Mouse (Mus musculus): ENCODE data around the gene Klc4. TPM values are rescaled to one million over a fixed set of nuclear protein-coding genes. Genes with fewer than 3 reads are reported as not detected.

Gene Klc4
- polyA plus RNA-seq, 1 experiment, result 7.8 TPM

- no peak overlapping the region for H3ac ChIP-seq (ENCODE audit: control insufficient read depth, insufficient read length, low read depth)
- H3K79me2 ChIP-seq (ENCODE audit: control insufficient read depth, insufficient read depth), result no peaks in the 10 kb centered on the region
- TF ChIP-seq FOSL1 (IDR thresholded peaks at IDR 0.05; ENCODE audit: insufficient read depth, low read length, poor library complexity, severe bottlenecking) (no peak), MAX (IDR thresholded peaks at IDR 0.05) (no peak), MYOG (IDR thresholded peaks at IDR 0.05; ENCODE audit: control insufficient read depth, extremely low read depth, insufficient read length) (no peak), CTCF (IDR thresholded peaks at IDR 0.05; ENCODE audit: control insufficient read depth, insufficient read depth, insufficient read length) (no peak)
- H3K36me3 ChIP-seq (ENCODE audit: control insufficient read depth, insufficient read depth), result no peaks in the 10 kb centered on the region
- no peak overlapping the region for H3K4me3 ChIP-seq (ENCODE audit: insufficient read depth, poor library complexity, severe bottlenecking)
- H3K79me3 ChIP-seq (ENCODE audit: low read depth), result no peaks in the 10 kb centered on the region
- no peaks in the 10 kb centered on the region for H3K27me3 ChIP-seq (ENCODE audit: control insufficient read depth, insufficient read depth, insufficient read length)
Observed at GRCm38 (mm10) chr17:46618394-46618768, 27.4 kb downstream of the Klc4 start.

- no peaks in the 10 kb centered on the region for H3K79me2 ChIP-seq (ENCODE audit: control insufficient read depth, insufficient read depth)
- no peak overlapping the region for H3K4me3 ChIP-seq (ENCODE audit: insufficient read depth, poor library complexity, severe bottlenecking)
- H3K79me3 ChIP-seq (ENCODE audit: low read depth), result no peaks in the 10 kb centered on the region
- H3ac ChIP-seq (ENCODE audit: control insufficient read depth, insufficient read length, low read depth), result no peak overlapping the region
- TF ChIP-seq FOSL1 (IDR thresholded peaks at IDR 0.05; ENCODE audit: insufficient read depth, low read length, poor library complexity, severe bottlenecking), result no peak
- no peaks in the 10 kb centered on the region for H3K36me3 ChIP-seq (ENCODE audit: control insufficient read depth, insufficient read depth)
- no peaks in the 10 kb centered on the region for H3K27me3 ChIP-seq (ENCODE audit: control insufficient read depth, insufficient read depth, insufficient read length)
Observed at GRCm38 (mm10) chr17:46617799-46618198, 28.0 kb downstream of the Klc4 start.

- H3K36me3 ChIP-seq (ENCODE audit: control insufficient read depth, insufficient read depth), result no peaks in the 10 kb centered on the region
- no peaks in the 10 kb centered on the region for H3K79me3 ChIP-seq (ENCODE audit: low read depth)
- H3K79me2 ChIP-seq (ENCODE audit: control insufficient read depth, insufficient read depth), result no peaks in the 10 kb centered on the region
- H3ac ChIP-seq (ENCODE audit: control insufficient read depth, insufficient read length, low read depth), result no peak overlapping the region
- H3K27me3 ChIP-seq (ENCODE audit: control insufficient read depth, insufficient read depth, insufficient read length), result no peaks in the 10 kb centered on the region
- no peak for TF ChIP-seq MYOD1 (IDR thresholded peaks at IDR 0.05; ENCODE audit: control insufficient read depth, insufficient read length, low read depth)
- no peak for TF ChIP-seq USF1 (IDR thresholded peaks at IDR 0.05; ENCODE audit: low read depth)
- TF ChIP-seq CEBPB (IDR thresholded peaks at IDR 0.05; ENCODE audit: low read depth), result no peak
- no peak for TF ChIP-seq MAX (IDR thresholded peaks at IDR 0.05)
- TF ChIP-seq MYOG (IDR thresholded peaks at IDR 0.05; ENCODE audit: control insufficient read depth, extremely low read depth, insufficient read length), result no peak
- no peak overlapping the region for H3K4me3 ChIP-seq (ENCODE audit: insufficient read depth, poor library complexity, severe bottlenecking)
Observed at GRCm38 (mm10) chr17:46613229-46613628, 32.6 kb downstream of the Klc4 start.

- H3K36me3 ChIP-seq (ENCODE audit: control insufficient read depth, insufficient read depth), result no peaks in the 10 kb centered on the region
- H3K4me3 ChIP-seq (ENCODE audit: insufficient read depth, poor library complexity, severe bottlenecking), result no peak overlapping the region
- H3K79me3 ChIP-seq (ENCODE audit: low read depth), result no peaks in the 10 kb centered on the region
- H3K79me2 ChIP-seq (ENCODE audit: control insufficient read depth, insufficient read depth), result no peaks in the 10 kb centered on the region
- no peak overlapping the region for H3ac ChIP-seq (ENCODE audit: control insufficient read depth, insufficient read length, low read depth)
- H3K27me3 ChIP-seq (ENCODE audit: control insufficient read depth, insufficient read depth, insufficient read length), result no peaks in the 10 kb centered on the region
- TF ChIP-seq MAX (IDR thresholded peaks at IDR 0.05) (no peak), FOSL1 (IDR thresholded peaks at IDR 0.05; ENCODE audit: insufficient read depth, low read length, poor library complexity, severe bottlenecking) (no peak), CTCF (IDR thresholded peaks at IDR 0.05; ENCODE audit: control insufficient read depth, insufficient read depth, insufficient read length) (no peak), MYOG (IDR thresholded peaks at IDR 0.05; ENCODE audit: control insufficient read depth, extremely low read depth, insufficient read length) (no peak), CEBPB (IDR thresholded peaks at IDR 0.05; ENCODE audit: low read depth) (no peak), MYOD1 (IDR thresholded peaks at IDR 0.05; ENCODE audit: control insufficient read depth, insufficient read length, low read depth) (no peak), USF1 (IDR thresholded peaks at IDR 0.05; ENCODE audit: low read depth) (no peak)
Observed at GRCm38 (mm10) chr17:46612820-46613219, 33.0 kb downstream of the Klc4 start.

- no peaks in the 10 kb centered on the region for H3K27me3 ChIP-seq (ENCODE audit: control insufficient read depth, insufficient read depth, insufficient read length)
- H3K79me2 ChIP-seq (ENCODE audit: control insufficient read depth, insufficient read depth), result no peaks in the 10 kb centered on the region
- H3ac ChIP-seq (ENCODE audit: control insufficient read depth, insufficient read length, low read depth), result no peak overlapping the region
- TF ChIP-seq FOSL1 (IDR thresholded peaks at IDR 0.05; ENCODE audit: insufficient read depth, low read length, poor library complexity, severe bottlenecking) (no peak), USF1 (IDR thresholded peaks at IDR 0.05; ENCODE audit: low read depth) (no peak), MAX (IDR thresholded peaks at IDR 0.05) (no peak), MYOG (IDR thresholded peaks at IDR 0.05; ENCODE audit: control insufficient read depth, extremely low read depth, insufficient read length) (no peak), CTCF (IDR thresholded peaks at IDR 0.05; ENCODE audit: control insufficient read depth, insufficient read depth, insufficient read length) (no peak), MYOD1 (IDR thresholded peaks at IDR 0.05; ENCODE audit: control insufficient read depth, insufficient read length, low read depth) (no peak), CEBPB (IDR thresholded peaks at IDR 0.05; ENCODE audit: low read depth) (no peak)
- H3K4me3 ChIP-seq (ENCODE audit: insufficient read depth, poor library complexity, severe bottlenecking), result no peak overlapping the region
- no peaks in the 10 kb centered on the region for H3K36me3 ChIP-seq (ENCODE audit: control insufficient read depth, insufficient read depth)
- no peaks in the 10 kb centered on the region for H3K79me3 ChIP-seq (ENCODE audit: low read depth)
Observed at GRCm38 (mm10) chr17:46612189-46612588, 33.6 kb downstream of the Klc4 start.

- Histone ChIP-seq H3K27me3 (ENCODE audit: control insufficient read depth, insufficient read depth, insufficient read length) (no peaks in the 10 kb centered on the region), H3ac (ENCODE audit: control insufficient read depth, insufficient read length, low read depth) (no peak overlapping the region), H3K79me2 (ENCODE audit: control insufficient read depth, insufficient read depth) (no peaks in the 10 kb centered on the region), H3K36me3 (ENCODE audit: control insufficient read depth, insufficient read depth) (no peaks in the 10 kb centered on the region), H3K4me3 (ENCODE audit: insufficient read depth, poor library complexity, severe bottlenecking) (no peak overlapping the region), H3K79me3 (ENCODE audit: low read depth) (no peaks in the 10 kb centered on the region)
- TF ChIP-seq CEBPB (IDR thresholded peaks at IDR 0.05; ENCODE audit: low read depth) (no peak), USF1 (IDR thresholded peaks at IDR 0.05; ENCODE audit: low read depth) (no peak), CTCF (IDR thresholded peaks at IDR 0.05; ENCODE audit: control insufficient read depth, insufficient read depth, insufficient read length) (no peak), FOSL1 (IDR thresholded peaks at IDR 0.05; ENCODE audit: insufficient read depth, low read length, poor library complexity, severe bottlenecking) (no peak), MYOG (IDR thresholded peaks at IDR 0.05; ENCODE audit: control insufficient read depth, extremely low read depth, insufficient read length) (no peak), MYOD1 (IDR thresholded peaks at IDR 0.05; ENCODE audit: control insufficient read depth, insufficient read length, low read depth) (no peak)
Observed at GRCm38 (mm10) chr17:46611316-46611715, 34.5 kb downstream of the Klc4 start.

Data from C2C12 (cell line).